Comparison of ENCODE assay signal across 11 mouse cellular contexts in genomic region chr11:113438915-113439314, GRCm38 (mm10).
DNase-seq lines count a peak whose midpoint lies in the region; ATAC-seq lines count a peak whose summit lies in the region.
"Had no signal": no experiment of that assay in that cellular context is flagged by ENCODE, and none has a peak within 500 bp of the region (broad histone marks: within the 10 kb centered on the region; RNA-seq: fewer than 3 reads in every experiment).

No protein-coding gene starts in this region.

- peak overlapping the region; percentile 86 for H3K27ac ChIP-seq in forebrain, embryonic 10.5 days
- H3K27ac ChIP-seq in hindbrain, embryonic 15.5 days (replicated peaks), result peak overlapping the region; percentile 68
- H3K27ac ChIP-seq in midbrain, embryonic 15.5 days, result peak overlapping the region; percentile 49; the same call in 1 of the 2 replicates

- peak; percentile 36; the same call in 1 of the 2 replicates for ATAC-seq in hindbrain, embryonic 15.5 days (ENCODE audit: low FRiP score, low read depth)
- peak; percentile 43; the same call in 1 of the 2 replicates for ATAC-seq in midbrain, embryonic 15.5 days (replicated peaks)

- peaks cover 6% of the 10 kb centered on the region; the same call in 1 of the 2 replicates for H3K36me3 ChIP-seq in forebrain, embryonic 10.5 days (replicated peaks)
- H3K36me3 ChIP-seq in hindbrain, embryonic 15.5 days, result no peaks in the 10 kb centered on the region; the same call in 1 of the 2 replicates
- no peaks in the 10 kb centered on the region for H3K36me3 ChIP-seq in midbrain, embryonic 15.5 days (replicated peaks)

- peaks cover 82% of the 10 kb centered on the region for H3K27me3 ChIP-seq in forebrain, embryonic 10.5 days (ENCODE audit: poor library complexity, severe bottlenecking)
- no peaks in the 10 kb centered on the region for H3K27me3 ChIP-seq in hindbrain, embryonic 15.5 days
- H3K27me3 ChIP-seq in midbrain, embryonic 15.5 days (replicated peaks), result no peaks in the 10 kb centered on the region

- no peak overlapping the region for H3K4me3 ChIP-seq in forebrain, embryonic 10.5 days
- no peak overlapping the region for H3K4me3 ChIP-seq in hindbrain, embryonic 15.5 days
- H3K4me3 ChIP-seq in midbrain, embryonic 15.5 days, result no peak overlapping the region

- peak; percentile 47 to 54 for DNase-seq in cerebellum, postnatal 10 days
- no peak for DNase-seq in cerebellum, postnatal 25 days
- no peak for DNase-seq in forebrain, embryonic 10.5 days (ENCODE audit: extremely low spot score, low spot score)
- DNase-seq in kidney, postnatal 10 days, result no peak
- no peak for DNase-seq in heart, adult 18-20 months
- no peak for DNase-seq in T-cell, adult 2 months (ENCODE audit: low spot score)
- DNase-seq: heart, adult 11 months; kidney, postnatal 25 days had no signal

- no peak overlapping the region for H3K4me2 ChIP-seq in hindbrain, embryonic 15.5 days
- no peak overlapping the region for H3K4me2 ChIP-seq in midbrain, embryonic 15.5 days
- H3K4me2 ChIP-seq: lung, embryonic 14.5 days had no signal

- WGBS in forebrain, embryonic 10.5 days, result 80% methylated on average over 5 of the region's 5 CpGs
- 77% methylated on average over 5 of the region's 5 CpGs for WGBS in hindbrain, embryonic 15.5 days
- 62% methylated on average over 5 of the region's 5 CpGs for WGBS in midbrain, embryonic 15.5 days

- H3K4me1 ChIP-seq in forebrain, embryonic 10.5 days, result peaks cover 40% of the 10 kb centered on the region
- peaks cover 10% of the 10 kb centered on the region for H3K4me1 ChIP-seq in hindbrain, embryonic 15.5 days (replicated peaks)
- H3K4me1 ChIP-seq in midbrain, embryonic 15.5 days, result peaks cover 8% of the 10 kb centered on the region; the same call in 1 of the 2 replicates

- H3K9ac ChIP-seq in hindbrain, embryonic 15.5 days, result no peak overlapping the region
- H3K9ac ChIP-seq in midbrain, embryonic 15.5 days, result no peak overlapping the region
- H3K9ac ChIP-seq: lung, embryonic 14.5 days had no signal

- H3K9me3 ChIP-seq in forebrain, embryonic 10.5 days, result peaks cover 10% of the 10 kb centered on the region; the same call in 1 of the 2 replicates
- H3K9me3 ChIP-seq in hindbrain, embryonic 15.5 days, result no peaks in the 10 kb centered on the region
- H3K9me3 ChIP-seq in midbrain, embryonic 15.5 days, result no peaks in the 10 kb centered on the region

Comparison
In these comparisons a context has a peak if more than half of its experiments do, and no peak if none do; other contexts are left out.
1. DNase-seq: peak in cerebellum, postnatal 10 days (2 of 2); none in cerebellum, postnatal 25 days (0 of 2), forebrain, embryonic 10.5 days (single experiment), kidney, postnatal 10 days (single experiment), heart, adult 18-20 months (0 of 2) and T-cell, adult 2 months (single experiment).
2. Peak in every context shown above with its lines, with median percentiles within 50 percentile points of each other: H3K27ac ChIP-seq.